Mouse (Mus musculus): ENCODE measurements around the gene Crybg2.

DNA sequence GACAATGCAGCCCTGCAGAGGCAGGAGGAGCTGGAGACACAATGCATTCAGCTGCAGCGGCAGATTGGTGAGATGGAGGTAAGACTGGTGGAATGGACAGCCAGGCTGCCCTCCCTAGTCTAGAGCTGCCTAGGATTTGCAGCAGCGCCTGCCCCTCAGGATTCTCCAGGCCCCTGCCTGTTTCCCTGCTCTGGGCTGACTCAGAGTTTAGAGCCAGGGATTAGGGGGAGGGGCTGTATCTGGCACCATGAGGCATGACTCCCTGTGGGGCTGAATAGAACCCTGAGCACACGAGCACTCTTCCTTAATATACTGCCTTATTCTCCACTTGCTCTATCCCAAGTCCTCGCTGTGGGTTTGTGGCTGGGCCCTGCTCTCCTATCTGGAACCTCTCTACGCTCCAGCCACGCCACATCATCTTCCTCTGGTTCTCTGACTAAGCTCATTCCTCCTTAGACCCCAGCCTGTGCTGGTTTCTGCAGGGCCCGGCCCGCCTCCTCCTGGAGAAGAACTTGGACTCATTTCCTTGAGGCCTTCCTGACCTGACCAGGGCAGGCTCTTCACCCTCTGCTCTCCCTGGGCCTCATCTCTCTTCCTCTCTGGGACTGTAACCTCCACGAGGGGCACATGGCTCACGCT, 52.9 kb downstream of the Crybg2 start:
- TF ChIP-seq CTCF (conservative IDR thresholded peaks at IDR 0.05; ENCODE audit: low read length) (no peak), POU5F1 (IDR thresholded peaks at IDR 0.05; ENCODE audit: borderline replicate concordance, low read length) (no peak), NANOG (IDR thresholded peaks at IDR 0.05; ENCODE audit: borderline replicate concordance, low read length) (no peak)
